Mouse (Mus musculus): ENCODE data around the gene Plac1. TPM values are rescaled to one million over a fixed set of nuclear protein-coding genes. Genes with fewer than 3 reads are reported as not detected.

Plac1 gene
- total and polyA plus RNA-seq, 3 experiments: not detected

- Histone ChIP-seq H3K9ac (ENCODE audit: control insufficient read depth, low read depth, low read length, poor library complexity, severe bottlenecking) (no peak overlapping the region), H3K4me1 (ENCODE audit: control insufficient read depth in 1 of 2, insufficient read depth in 2 of 2, low read length in 2 of 2) (no peaks in the 10 kb centered on the region), H3K9me3 (replicated peaks; ENCODE audit: insufficient read depth, low read length) (no peaks in the 10 kb centered on the region), H3K4me3 (ENCODE audit: control insufficient read depth in 1 of 2, insufficient read depth in 1 of 2, low read depth in 2 of 2, low read length in 2 of 2) (no peak overlapping the region), H3K79me2 (ENCODE audit: control insufficient read depth, insufficient read depth, low read length, poor library complexity) (no peaks in the 10 kb centered on the region), H3K27ac (ENCODE audit: control insufficient read depth, low read depth, low read length) (no peak overlapping the region), H3K27me3 (ENCODE audit: control insufficient read depth in 1 of 2, insufficient read depth in 2 of 2, low read length in 2 of 2) (no peaks in the 10 kb centered on the region), H3K36me3 (ENCODE audit: control insufficient read depth in 1 of 2, insufficient read depth in 2 of 2, low read length in 2 of 2) (peaks cover 0 to 2% of the 10 kb centered on the region in 2 experiments; a peak in 2 of 4 replicates)
- DNase-seq (ENCODE audit: low read depth, low spot score): no peak
- TF ChIP-seq CHD1 (IDR thresholded peaks at IDR 0.05; ENCODE audit: low read depth, low read length) (no peak), GATA1 (IDR thresholded peaks at IDR 0.05; ENCODE audit: low read depth, low read length) (no peak), USF1 (IDR thresholded peaks at IDR 0.05; ENCODE audit: low read depth, low read length) (no peak), MAX (IDR thresholded peaks at IDR 0.05; ENCODE audit: low read length) (no peak), ZKSCAN1 (IDR thresholded peaks at IDR 0.05; ENCODE audit: low read depth, low read length) (no peak)
Observed at GRCm38 (mm10) chrX:53023021-53023420, 216.9 kb downstream of the Plac1 start.

Other genes with a start within 250 kb of the Plac1 start
- 2.2 and 2.6 TPM in 2 replicates for gene Fam122b, start 29.7 kb upstream of the Plac1 start, total RNA-seq (2012; rRNA removed)
- gene Fam122b, start 29.7 kb upstream of the Plac1 start, polyA plus RNA-seq (2012; ENCODE audit: insufficient read depth in 1 of 2, insufficient read length in 2 of 2, low read depth in 1 of 2, low replicate concordance in 2 of 2, missing spikeins in 1 of 2): 1 to 10 TPM in 1 of 2 experiments, not detected in 1; 9.9 TPM
- not detected in 2 replicates for gene Fam122c, start 33.3 kb upstream of the Plac1 start, total RNA-seq (2012; rRNA removed)
- not detected for gene Fam122c, start 33.3 kb upstream of the Plac1 start, polyA plus RNA-seq (2012; ENCODE audit: insufficient read depth in 1 of 2, insufficient read length in 2 of 2, low read depth in 1 of 2, low replicate concordance in 2 of 2, missing spikeins in 1 of 2)
- gene Mospd1, start 130.4 kb upstream of the Plac1 start, total RNA-seq (2012; rRNA removed): 8.1 and 10.1 TPM in 2 replicates
- 1 to 10 TPM in 1 of 2 experiments, not detected in 1; 4.8 TPM for gene Mospd1, start 130.4 kb upstream of the Plac1 start, polyA plus RNA-seq (2012; ENCODE audit: insufficient read depth in 1 of 2, insufficient read length in 2 of 2, low read depth in 1 of 2, low replicate concordance in 2 of 2, missing spikeins in 1 of 2)
- not detected in 2 replicates for gene Etd, start 194.8 kb upstream of the Plac1 start, total RNA-seq (2012; rRNA removed)
- gene Etd, start 194.8 kb upstream of the Plac1 start, polyA plus RNA-seq (2012; ENCODE audit: insufficient read depth in 1 of 2, insufficient read length in 2 of 2, low read depth in 1 of 2, low replicate concordance in 2 of 2, missing spikeins in 1 of 2): not detected